Mouse (Mus musculus) CH12.LX (cell line): ENCODE data around the gene Zfp318.
A peak's percentile ranks its signal among the peaks of the same experiment; 100 is the strongest.

Experiments used
- CHD2 ChIP-seq: IDR thresholded peaks from 2 replicates; pipeline ENCODE4 v1.6.1; 2011; ENCODE audit warnings: low read length, improper control_type of control experiment
- ELF1 ChIP-seq: IDR thresholded peaks from 2 replicates; pipeline ENCODE4 v1.6.1; 2014; ENCODE audit warnings: low read depth, mild to moderate bottlenecking, inconsistent platforms, low read length, improper control_type of control experiment
- EP300 ChIP-seq: IDR thresholded peaks from 2 replicates; pipeline ENCODE4 v1.6.1; 2011; ENCODE audit warnings: low read length, improper control_type of control experiment
- MAX ChIP-seq: IDR thresholded peaks from 2 replicates; pipeline ENCODE4 v1.6.1; 2011; ENCODE audit warnings: low read length, improper control_type of control experiment
- MEF2A ChIP-seq: IDR thresholded peaks from 2 replicates; pipeline ENCODE4 v1.6.1; 2014; ENCODE audit warnings: low read depth, mild to moderate bottlenecking, inconsistent platforms, low read length, improper control_type of control experiment, borderline replicate concordance
- NRF1 ChIP-seq: IDR thresholded peaks from 2 replicates; pipeline ENCODE4 v1.6.1; 2014; ENCODE audit warnings: low read depth, mild to moderate bottlenecking, inconsistent platforms, low read length, improper control_type of control experiment, moderate library complexity
- POLR2AphosphoS2 ChIP-seq: IDR thresholded peaks from 2 replicates; pipeline ENCODE4 v1.6.1; 2011; ENCODE audit warnings: low read depth, low read length, improper control_type of control experiment
- RCOR1 ChIP-seq: conservative IDR thresholded peaks from 2 replicates; pipeline ENCODE4 v1.6.1; 2012; ENCODE audit warnings: low read depth, mild to moderate bottlenecking, inconsistent platforms, low read length, improper control_type of control experiment

GRCm38 (mm10) chr17:46341208-46341607, 42.3 kb upstream of the Zfp318 start:
- no peak for TF ChIP-seq RCOR1
- TF ChIP-seq EP300: peak; percentile 66
- TF ChIP-seq MAX: no peak
- no peak for TF ChIP-seq MEF2A
- TF ChIP-seq POLR2AphosphoS2: no peak
- no peak for TF ChIP-seq ELF1
- no peak for TF ChIP-seq NRF1
- no peak for TF ChIP-seq CHD2
